Mouse (Mus musculus) kidney, adult 2 months (tissue): ENCODE results near the gene Gm12355. TPM values are rescaled to one million over a fixed set of nuclear protein-coding genes. Genes with fewer than 3 reads are reported as not detected.

Source experiments
- DNase-seq: peaks from one replicate; pipeline ENCODE4 v3.0.0; 2021
- H3K27ac ChIP-seq: fragments of 200-500 bp; 2 replicates; pipeline ENCODE4 v1.5.1; 2012; ENCODE audit warnings: low read depth, low read length, control low read depth, inconsistent platforms; ENCODE audit not compliant: insufficient read depth
- H3K27me3 ChIP-seq: fragments of 200-500 bp; replicated peaks from 2 replicates; pipeline ENCODE4 v1.6.1; 2012; ENCODE audit warnings: mild to moderate bottlenecking, moderate library complexity, low read length, inconsistent platforms; ENCODE audit not compliant: control insufficient read depth, insufficient read depth
- H3K36me3 ChIP-seq: fragments of 200-500 bp; 2 replicates; pipeline ENCODE4 v1.6.1; 2012; ENCODE audit warnings: mild to moderate bottlenecking, moderate library complexity, low read length, inconsistent platforms; ENCODE audit not compliant: control insufficient read depth, insufficient read depth
- H3K4me1 ChIP-seq: fragments of 200-500 bp; 2 replicates; pipeline ENCODE4 v1.6.1; 2011; ENCODE audit warnings: low read length; ENCODE audit not compliant: control insufficient read depth, insufficient read depth
- H3K4me3 ChIP-seq: fragments of 200-500 bp; 2 replicates; pipeline ENCODE4 v1.5.1; 2011; ENCODE audit warnings: mild to moderate bottlenecking, low read depth, low read length, control low read depth; ENCODE audit not compliant: insufficient read depth
- CTCF ChIP-seq: fragments of 200-500 bp; conservative IDR thresholded peaks from 2 replicates; pipeline ENCODE4 v1.5.1; 2011; ENCODE audit warnings: low read depth, mild to moderate bottlenecking, control low read depth, low read length, moderate library complexity, mixed read lengths; ENCODE audit not compliant: insufficient read depth, insufficient read length
- POLR2A ChIP-seq: fragments of 200-500 bp; IDR thresholded peaks from one replicate; pipeline ENCODE4 v1.6.1; 2011; ENCODE audit warnings: low read depth, low read length, control low read depth
- whole genome bisulfite sequencing: fragments of 180-500 bp; shearing (Covaris S2); methylation state at CpG from one replicate; pipeline ENCODE4 v1.1.7; 2018; 5-methylcytosine and 5-hydroxymethylcytosine counted together
- polyA plus RNA-seq: library from polyadenylated mRNA; depleted of rRNA; stranded (reverse); fragments of >200 nt; gene quantifications from 2 replicates; pipeline ENCODE4 v1.2.3, GENCODE M21; 2012

Gene Gm12355
- polyA plus RNA-seq, 1 experiment, result not detected

DNA sequence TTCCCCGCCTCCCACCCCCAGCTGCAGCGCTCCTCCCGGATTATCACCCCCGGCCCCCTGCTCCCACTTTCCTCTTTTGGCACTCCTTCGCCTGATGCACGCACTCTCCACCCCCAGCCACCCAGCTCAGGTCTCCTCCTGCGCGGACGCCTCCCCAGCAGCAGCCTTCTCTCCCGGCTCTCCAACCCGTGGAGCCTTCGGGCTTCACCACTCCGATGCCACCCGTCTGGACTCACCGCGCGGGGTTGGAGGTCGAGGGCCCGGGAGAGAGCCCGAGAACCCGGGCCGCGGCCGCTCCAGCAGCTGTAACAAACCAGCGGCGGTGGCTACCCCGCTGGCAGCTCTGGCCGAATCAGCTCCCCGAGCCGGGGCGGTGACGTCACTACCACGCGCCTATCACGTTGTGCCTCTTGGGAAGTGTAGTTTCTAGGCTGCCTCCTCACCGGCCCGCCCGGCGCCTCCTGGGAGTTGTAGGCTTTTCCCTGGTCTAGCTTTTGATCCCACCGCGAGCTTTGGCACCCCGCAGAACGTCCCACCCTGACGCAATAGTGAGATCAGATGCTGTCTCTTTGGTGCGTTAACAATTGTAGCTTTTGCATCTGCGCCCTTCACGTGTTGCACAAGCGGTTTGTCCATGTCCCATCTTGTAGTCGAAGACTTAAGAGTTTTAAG, 38.4 kb downstream of the Gm12355 start, which contains the start of gene Ormdl3:
Ormdl3 (minus strand) TSS at position 477 of the 672 bp plus-strand sequence.
- Histone ChIP-seq H3K36me3 (no peaks in the 10 kb centered on the region), H3K27ac (peak within 1 kb of the TSS; percentile 87), H3K4me3 (peak within 1 kb of the TSS; percentile 63), H3K4me1 (peaks cover 9% of the 10 kb centered on the region; the same call in 1 of the 2 replicates), H3K27me3 (no peaks in the 10 kb centered on the region)
- under 1% methylated on average over 49 of the region's 49 CpGs for WGBS
- TF ChIP-seq POLR2A (no peak), CTCF (no peak)
- DNase-seq, result peak; percentile 99

DNA sequence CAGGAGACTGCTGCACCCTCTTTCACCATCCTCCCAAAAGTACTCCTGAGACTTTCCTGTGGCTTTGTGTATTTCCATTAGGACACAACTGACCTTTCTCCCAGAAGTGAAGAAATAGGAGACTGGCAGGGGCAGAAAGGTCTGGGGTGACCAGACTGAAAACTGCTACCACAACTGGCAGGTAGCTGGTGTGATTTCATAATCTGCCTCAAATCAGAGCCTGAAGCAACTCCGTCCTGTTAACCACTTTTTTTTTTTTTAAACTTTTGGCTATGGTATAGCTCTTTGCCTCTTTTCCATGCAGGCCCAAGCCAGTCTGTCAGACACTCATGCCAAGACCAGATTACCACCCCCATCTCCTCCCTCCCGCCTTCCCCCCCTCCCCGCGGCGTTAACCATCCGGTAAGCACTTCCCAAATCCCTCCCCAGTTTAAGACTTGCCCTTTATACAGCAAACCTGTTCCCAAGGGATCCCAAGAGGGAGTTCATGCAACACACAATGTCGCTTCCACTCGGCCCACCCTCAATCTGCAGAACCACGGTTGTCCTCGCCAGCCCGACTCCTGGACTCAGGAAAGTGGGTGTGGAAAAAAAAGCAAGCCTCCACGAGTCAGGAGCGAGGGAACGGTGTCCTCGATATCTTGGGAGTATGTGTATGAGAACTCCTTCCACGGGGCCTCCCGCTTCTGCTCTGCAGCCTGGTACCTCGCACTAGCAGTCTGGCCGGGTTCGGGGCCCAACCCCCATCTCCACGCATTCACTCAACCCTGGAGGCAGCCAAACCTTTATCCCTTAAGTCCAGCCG, 39.2 kb downstream of the Gm12355 start:
- 3% methylated on average over 22 of the region's 22 CpGs for WGBS
- DNase-seq, result peak; percentile 27
- H3K27ac ChIP-seq, result no peak overlapping the region

DNA sequence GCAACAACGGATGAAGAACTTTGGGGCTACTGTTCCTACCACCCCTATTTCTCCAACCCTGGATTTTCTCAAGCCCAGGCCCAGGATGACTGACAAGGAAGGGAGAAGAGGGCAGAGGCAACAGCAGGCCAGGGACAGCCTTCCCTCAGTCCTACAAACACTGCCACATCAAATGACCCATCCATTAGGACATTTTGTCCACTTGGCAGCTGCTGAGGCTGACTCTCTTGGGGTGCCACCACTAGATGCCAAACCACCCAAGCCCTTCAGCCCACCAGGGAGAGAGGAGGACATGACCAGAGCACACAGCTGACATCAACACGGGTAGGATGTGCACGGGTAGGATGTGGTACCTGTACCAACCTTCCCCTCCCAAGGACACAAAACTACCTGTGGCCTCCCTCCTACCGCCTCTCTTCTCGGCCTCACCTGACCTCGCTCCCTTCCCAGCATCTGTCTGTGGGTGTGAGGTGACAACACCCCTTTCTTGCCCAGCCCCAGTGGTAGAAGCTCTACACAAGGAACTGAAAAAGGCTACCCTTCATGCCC, 40.8 kb downstream of the Gm12355 start:
- 91% methylated on average over 6 of the region's 6 CpGs for WGBS
- Histone ChIP-seq H3K4me1 (peaks cover 5% of the 10 kb centered on the region; the same call in 1 of the 2 replicates), H3K36me3 (no peaks in the 10 kb centered on the region; the same call in 1 of the 2 replicates), H3K27ac (no peak overlapping the region), H3K4me3 (no peak overlapping the region), H3K27me3 (no peaks in the 10 kb centered on the region)
- no peak for TF ChIP-seq CTCF
- TF ChIP-seq POLR2A, result no peak
- no peak for DNase-seq

More for the DNA sequence above, 39.2 kb downstream of the Gm12355 start:
- peaks cover 9% of the 10 kb centered on the region; the same call in 1 of the 2 replicates for H3K4me1 ChIP-seq
- H3K27me3 ChIP-seq, result no peaks in the 10 kb centered on the region
- TF ChIP-seq POLR2A (no peak), CTCF (no peak)
- H3K4me3 ChIP-seq, result peak overlapping the region; percentile 63
- H3K36me3 ChIP-seq, result no peaks in the 10 kb centered on the region

GRCm38 (mm10) chr11:98584146-98584545, 41.3 kb downstream of the Gm12355 start:
- no peaks in the 10 kb centered on the region; the same call in 1 of the 2 replicates for H3K36me3 ChIP-seq
- WGBS, result 54% methylated on average over 1 of the region's 1 CpGs
- no peak overlapping the region for H3K4me3 ChIP-seq
- TF ChIP-seq POLR2A, result no peak
- no peak for TF ChIP-seq CTCF
- no peaks in the 10 kb centered on the region for H3K27me3 ChIP-seq
- no peak for DNase-seq
- H3K27ac ChIP-seq, result no peak overlapping the region
- H3K4me1 ChIP-seq, result peaks cover 4% of the 10 kb centered on the region; the same call in 1 of the 2 replicates

GRCm38 (mm10) chr11:98583571-98583970, 41.9 kb downstream of the Gm12355 start:
- Histone ChIP-seq H3K4me1 (peaks cover 2% of the 10 kb centered on the region; the same call in 1 of the 2 replicates), H3K4me3 (no peak overlapping the region), H3K36me3 (no peaks in the 10 kb centered on the region; the same call in 1 of the 2 replicates), H3K27ac (no peak overlapping the region), H3K27me3 (no peaks in the 10 kb centered on the region)
- TF ChIP-seq POLR2A, result no peak
- TF ChIP-seq CTCF, result 0 out of 2 replicates have a peak, but pooled peaks have one; percentile 16
- DNase-seq, result no peak
- 50% methylated on average over 3 of the region's 3 CpGs for WGBS

GRCm38 (mm10) chr11:98583265-98583552, 42.3 kb downstream of the Gm12355 start:
- WGBS, result 93% methylated on average over 3 of the region's 3 CpGs
- Histone ChIP-seq H3K4me1 (peaks cover 2% of the 10 kb centered on the region; the same call in 1 of the 2 replicates), H3K27me3 (no peaks in the 10 kb centered on the region), H3K27ac (no peak overlapping the region), H3K36me3 (no peaks in the 10 kb centered on the region; the same call in 1 of the 2 replicates), H3K4me3 (no peak overlapping the region)
- DNase-seq, result no peak
- TF ChIP-seq POLR2A (no peak), CTCF (no peak)
